Mouse (Mus musculus) gastrocnemius, adult 8-10 months (tissue): Measurements from ENCODE around the gene 9130019O22Rik. TPM values are rescaled to one million over a fixed set of nuclear protein-coding genes. Genes with fewer than 3 reads are reported as not detected.
"Not testable (repeated sequence)": the region's sequence is repeated elsewhere in the genome, so short reads cannot be mapped to it uniquely, and the experiment has no call there.

Source experiments
- DNase-seq, 2 experiments: peaks; one replicate each; pipeline ENCODE4 v3.0.0; 2022; ENCODE audit warnings: low spot score in 2 of 2
- total RNA-seq, 4 experiments: library from RNA; stranded (reverse); gene quantifications; 2 replicates each; pipeline ENCODE4 v1.2.4; 2022

The 9130019O22Rik gene
- total RNA-seq, result 1 to 10 TPM; 1.5 to 2.5 (median 2.1) TPM

GRCm38 (mm10) chr7:127386641-127387392 lies at the start of gene 9130019O22Rik:
9130019O22Rik (minus strand) TSS chr7:127387166.
- DNase-seq, result peak; percentile 82 to 85

GRCm38 (mm10) chr7:127435206-127435605 lies 48.2 kb upstream of the 9130019O22Rik start:
- no peak for DNase-seq

GRCm38 (mm10) chr7:127426354-127426753 lies 39.4 kb upstream of the 9130019O22Rik start:
- DNase-seq, result no peak

GRCm38 (mm10) chr7:127425911-127426310 lies 38.9 kb upstream of the 9130019O22Rik start:
- DNase-seq, result no peak

GRCm38 (mm10) chr7:127425291-127425690 lies 38.3 kb upstream of the 9130019O22Rik start:
- no peak for DNase-seq

GRCm38 (mm10) chr7:127422247-127422646 lies 35.3 kb upstream of the 9130019O22Rik start:
- DNase-seq, result no peak

- DNase-seq, result peak; percentile 86 to 88
Observed at GRCm38 (mm10) chr7:127421388-127422191, 34.6 kb upstream of the 9130019O22Rik start, which contains the start of gene Zfp688. Zfp688 (minus strand) TSS chr7:127422068.

GRCm38 (mm10) chr7:127411418-127411817 lies 24.5 kb upstream of the 9130019O22Rik start:
- no peak for DNase-seq

GRCm38 (mm10) chr7:127406002-127406987 lies 19.3 kb upstream of the 9130019O22Rik start, which contains the start of gene Zfp764:
Zfp764 (minus strand) TSS chr7:127406822.
- DNase-seq, result peak; percentile 78

- not testable (repeated sequence) for DNase-seq
Observed at GRCm38 (mm10) chr7:127404101-127404500, 17.1 kb upstream of the 9130019O22Rik start.

- no peak for DNase-seq
Observed at GRCm38 (mm10) chr7:127402980-127403379, 16.0 kb upstream of the 9130019O22Rik start.

- DNase-seq, result no peak
Observed at GRCm38 (mm10) chr7:127400355-127400754, 13.4 kb upstream of the 9130019O22Rik start.

- DNase-seq, result no peak
Observed at GRCm38 (mm10) chr7:127393944-127394333, 7.0 kb upstream of the 9130019O22Rik start.

GRCm38 (mm10) chr7:127393157-127393943 lies 6.4 kb upstream of the 9130019O22Rik start, which contains the start of gene E430018J23Rik:
E430018J23Rik (minus strand) TSS chr7:127393629.
- DNase-seq, result peak; percentile 96 to 98

GRCm38 (mm10) chr7:127392251-127392824 lies 5.4 kb upstream of the 9130019O22Rik start:
- no peak for DNase-seq

- DNase-seq, result no peak
Observed at GRCm38 (mm10) chr7:127391538-127391937, 4.6 kb upstream of the 9130019O22Rik start.

- no peak for DNase-seq
Observed at GRCm38 (mm10) chr7:127390306-127390705, 3.3 kb upstream of the 9130019O22Rik start.

- DNase-seq, result not testable (repeated sequence)
Observed at GRCm38 (mm10) chr7:127388201-127388600, 1.2 kb upstream of the 9130019O22Rik start.

- not testable (repeated sequence) for DNase-seq
Observed at GRCm38 (mm10) chr7:127385560-127385959, 1.4 kb downstream of the 9130019O22Rik start.
